Mouse (Mus musculus): Measurements from ENCODE around the gene Zmym3. TPM values are rescaled to one million over a fixed set of nuclear protein-coding genes. Genes with fewer than 3 reads are reported as not detected.

Zmym3 gene
- 10 to 100 TPM in 1 of 2 experiments, 1 to 10 TPM in 1; 8.9 to 11.8 TPM for total RNA-seq (2021)
- long read RNA-seq, experiment 1, partial matches to known transcripts = 1 of 1 reads
- long read RNA-seq, experiment 1, other reads (novel, unspliced or antisense) = 0 of 1 reads
- long read RNA-seq, experiment 2, partial matches to known transcripts = 1 of 3 reads
- long read RNA-seq, experiment 2, other reads (novel, unspliced or antisense) = 1 of 3 reads

- DNase-seq (ENCODE audit: low spot score) = no peak
These were observed at the start of gene Zmym3 for GRCm38 (mm10) chrX:101420700-101421095. Gene Zmym3 (minus strand): TSS chrX:101420849.

GRCm38 (mm10) chrX:101451591-101451990 lies 30.9 kb upstream of the Zmym3 start:
- DNase-seq (ENCODE audit: low spot score) = no peak

- no peak for DNase-seq (ENCODE audit: low spot score)
These were observed 30.5 kb upstream of the Zmym3 start for GRCm38 (mm10) chrX:101451147-101451546.

GRCm38 (mm10) chrX:101448886-101449475 lies 28.3 kb upstream of the Zmym3 start, which contains the start of gene Itgb1bp2:
Gene Itgb1bp2 (plus strand): TSS chrX:101449088.
- DNase-seq (ENCODE audit: low spot score) = peak; percentile 33

- no peak for DNase-seq (ENCODE audit: low spot score)
These were observed 9.3 kb upstream of the Zmym3 start for GRCm38 (mm10) chrX:101429976-101430375.

GRCm38 (mm10) chrX:101429142-101429949 lies 8.7 kb upstream of the Zmym3 start, which contains the start of gene Nono:
Gene Nono (plus strand): TSS chrX:101429318.
- peak; percentile 82 for DNase-seq (ENCODE audit: low spot score)

- no peak for DNase-seq (ENCODE audit: low spot score)
These were observed 8.1 kb upstream of the Zmym3 start for GRCm38 (mm10) chrX:101428785-101429141.

- peak; percentile 28 for DNase-seq (ENCODE audit: low spot score)
These were observed 7.1 kb upstream of the Zmym3 start for GRCm38 (mm10) chrX:101427774-101428173.

- DNase-seq (ENCODE audit: low spot score) = no peak
These were observed 2.8 kb upstream of the Zmym3 start for GRCm38 (mm10) chrX:101423462-101423861.

GRCm38 (mm10) chrX:101419725-101420699 lies 637 bp downstream of the Zmym3 start:
- DNase-seq (ENCODE audit: low spot score) = peak; percentile 76

GRCm38 (mm10) chrX:101418946-101419724 lies 1.5 kb downstream of the Zmym3 start:
- peak; percentile 39 for DNase-seq (ENCODE audit: low spot score)

GRCm38 (mm10) chrX:101396459-101396858 lies 24.2 kb downstream of the Zmym3 start:
- no peak for DNase-seq (ENCODE audit: low spot score)

GRCm38 (mm10) chrX:101394341-101394740 lies 26.3 kb downstream of the Zmym3 start:
- DNase-seq (ENCODE audit: low spot score) = no peak

GRCm38 (mm10) chrX:101388866-101389537 lies 31.6 kb downstream of the Zmym3 start:
- DNase-seq (ENCODE audit: low spot score) = no peak

GRCm38 (mm10) chrX:101386222-101386621 lies 34.4 kb downstream of the Zmym3 start:
- no peak for DNase-seq (ENCODE audit: low spot score)

- no peak for DNase-seq (ENCODE audit: low spot score)
These were observed 36.1 kb downstream of the Zmym3 start for GRCm38 (mm10) chrX:101384439-101385137.

- DNase-seq (ENCODE audit: low spot score) = no peak
These were observed 37.2 kb downstream of the Zmym3 start for GRCm38 (mm10) chrX:101383455-101383854.

- DNase-seq (ENCODE audit: low spot score) = no peak
These were observed 40.9 kb downstream of the Zmym3 start for GRCm38 (mm10) chrX:101379744-101380143.

- no peak for DNase-seq (ENCODE audit: low spot score)
These were observed 43.6 kb downstream of the Zmym3 start for GRCm38 (mm10) chrX:101377076-101377475.
